Mouse (Mus musculus): ENCODE results near the gene Sult2a2.
"Not testable (repeated sequence)": the region's sequence is repeated elsewhere in the genome, so short reads cannot be mapped to it uniquely, and the experiment has no call there.

Sult2a2 gene

DNA sequence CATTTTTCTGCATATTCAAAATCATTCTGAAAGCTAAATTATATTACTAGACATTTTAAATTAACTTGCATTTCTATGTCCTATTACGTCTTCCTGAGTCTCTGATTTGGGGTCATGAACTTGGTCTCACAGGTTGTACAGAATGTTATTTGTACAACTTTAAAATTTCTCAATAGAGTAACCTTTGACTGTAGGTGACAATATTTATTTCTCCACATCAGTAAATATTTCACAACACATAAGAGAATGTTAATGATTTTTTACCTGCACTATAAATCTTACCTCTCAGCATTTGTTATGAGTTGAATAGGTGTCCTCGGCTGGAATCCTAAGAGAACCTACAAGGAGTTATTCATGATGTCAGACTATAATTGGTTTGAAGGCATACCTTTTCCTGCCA, at the start of gene Sult2a2:
Sult2a2 (plus strand) TSS at position 301 of the 400 bp plus-strand sequence.
- not testable (repeated sequence) for DNase-seq (ENCODE audit: low read depth in 1 of 2, low spot score in 2 of 2)

DNA sequence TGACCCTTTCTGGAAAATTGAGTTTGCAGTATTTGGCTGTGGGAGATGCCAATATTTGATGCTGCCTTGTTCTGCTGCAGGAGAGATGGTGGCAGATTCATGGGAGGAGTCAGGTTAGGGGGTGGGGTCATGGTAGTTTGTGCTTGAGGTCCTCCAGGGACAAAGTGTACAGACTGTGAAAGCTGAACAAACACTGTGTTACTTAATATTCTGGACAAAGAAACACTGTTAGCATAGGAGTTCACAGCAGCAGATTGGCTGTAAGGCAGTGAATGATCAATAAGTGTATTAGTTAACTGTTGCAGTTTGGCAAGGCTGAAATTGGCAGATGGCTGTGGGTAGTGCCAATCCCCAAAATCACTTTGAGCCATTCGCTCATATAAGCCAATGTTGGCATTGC, 80.6 kb downstream of the Sult2a2 start:
- no peak for DNase-seq (ENCODE audit: low read depth in 1 of 2, low spot score in 2 of 2)

Data from monocyte, adult 2 months (primary cell).